Mouse (Mus musculus): ENCODE data around the gene Ifnar1. TPM values are rescaled to one million over a fixed set of nuclear protein-coding genes. Genes with fewer than 3 reads are reported as not detected.
A peak's percentile ranks its signal among the peaks of the same experiment; 100 is the strongest.

The Ifnar1 gene
- polyA plus RNA-seq, 1 experiment from 2014 or later, result 32.7 TPM

DNA sequence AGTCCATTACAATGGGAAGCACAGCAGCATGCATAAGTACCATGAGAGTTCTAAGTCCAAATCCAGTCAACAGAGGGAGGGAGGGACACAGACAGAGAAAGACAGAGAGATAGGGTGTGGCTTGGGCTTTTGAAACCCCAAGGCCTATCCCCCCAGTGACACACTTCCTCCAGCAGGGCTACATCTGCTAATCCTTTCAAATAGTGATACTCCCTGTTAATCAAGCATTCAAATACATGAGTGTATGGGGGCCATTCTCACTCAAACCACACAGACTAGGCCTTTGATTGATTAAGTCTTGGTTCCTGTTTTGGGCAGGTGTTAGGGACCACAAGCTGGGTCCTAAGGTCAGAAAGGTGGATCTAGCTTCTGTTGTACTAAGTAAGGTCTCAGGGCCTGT lies 4.5 kb upstream of the Ifnar1 start:
- no peak for ATAC-seq (replicated peaks; ENCODE audit: insufficient number of reproducible peaks, insufficient read depth, low FRiP score, low read depth)
- H3K4me3 ChIP-seq, result no peak overlapping the region
- no peak overlapping the region for H3K27ac ChIP-seq
- peaks cover 3% of the 10 kb centered on the region; the same call in 1 of the 2 replicates for H3K4me1 ChIP-seq (replicated peaks)
- H3K9me3 ChIP-seq (replicated peaks), result no peaks in the 10 kb centered on the region
- H3K27me3 ChIP-seq, result no peaks in the 10 kb centered on the region
- H3K4me2 ChIP-seq, result no peak overlapping the region
- no peaks in the 10 kb centered on the region for H3K36me3 ChIP-seq
- H3K9ac ChIP-seq, result no peak overlapping the region

DNA sequence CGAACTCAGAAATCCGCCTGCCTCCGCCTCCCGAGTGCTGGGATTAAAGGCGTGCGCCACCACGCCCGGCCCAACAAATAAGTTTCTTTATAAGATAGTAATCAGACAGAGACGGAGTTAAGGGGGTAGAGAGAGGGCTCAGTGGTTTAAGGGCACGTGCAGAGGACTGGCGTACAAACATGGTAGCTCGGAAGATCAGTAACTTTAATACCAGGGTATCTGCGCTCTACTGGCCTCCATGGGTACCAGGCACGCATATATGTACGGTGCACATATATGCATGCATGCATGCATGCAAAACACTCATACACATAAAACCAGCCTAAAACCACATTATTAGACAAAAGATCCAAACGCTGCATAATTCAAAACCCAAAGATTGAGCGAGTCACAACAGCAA lies 651 bp upstream of the Ifnar1 start:
- peak overlapping the region; percentile 94 for H3K9ac ChIP-seq
- peaks cover 20% of the 10 kb centered on the region for H3K4me1 ChIP-seq (replicated peaks)
- H3K36me3 ChIP-seq, result peaks cover 5% of the 10 kb centered on the region; the same call in 1 of the 2 replicates
- 47% methylated on average over 17 of the region's 17 CpGs for WGBS
- H3K27ac ChIP-seq, result peak overlapping the region; percentile 97
- peak overlapping the region; percentile 93 for H3K4me3 ChIP-seq
- H3K27me3 ChIP-seq, result no peaks in the 10 kb centered on the region
- no peaks in the 10 kb centered on the region; the same call in 1 of the 2 replicates for H3K9me3 ChIP-seq (replicated peaks)
- H3K4me2 ChIP-seq, result peak overlapping the region; percentile 67
- no peak for ATAC-seq (replicated peaks; ENCODE audit: insufficient number of reproducible peaks, insufficient read depth, low FRiP score, low read depth)

DNA sequence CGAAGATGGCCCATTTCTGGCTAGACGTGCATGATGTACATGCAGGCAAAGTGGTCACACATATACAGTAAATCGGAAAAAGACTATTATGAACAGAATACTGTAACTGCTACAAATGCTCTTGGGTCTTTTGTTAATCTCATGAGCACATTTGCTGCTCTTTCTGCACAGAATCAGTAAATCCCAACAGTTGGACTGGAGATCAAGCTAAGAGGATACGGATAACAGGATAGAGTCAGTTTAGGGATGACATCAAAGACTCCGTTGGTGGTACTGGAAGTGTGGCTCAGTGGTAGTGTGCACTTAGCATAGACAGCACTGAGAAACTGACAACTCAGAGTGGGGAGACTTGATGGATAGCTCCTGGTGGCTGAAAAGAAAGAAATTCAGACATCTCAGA lies 803 bp downstream of the Ifnar1 start:
- ATAC-seq (replicated peaks; ENCODE audit: insufficient number of reproducible peaks, insufficient read depth, low FRiP score, low read depth), result no peak
- Histone ChIP-seq H3K4me1 (replicated peaks) (peaks cover 20% of the 10 kb centered on the region), H3K27ac (peak overlapping the region; percentile 97), H3K9me3 (replicated peaks) (no peaks in the 10 kb centered on the region; the same call in 1 of the 2 replicates), H3K27me3 (no peaks in the 10 kb centered on the region), H3K36me3 (peaks cover 20% of the 10 kb centered on the region), H3K9ac (peak overlapping the region; percentile 94), H3K4me3 (peak overlapping the region; percentile 93), H3K4me2 (peak overlapping the region; percentile 67)
- WGBS, result 27% methylated on average over 5 of the region's 5 CpGs

DNA sequence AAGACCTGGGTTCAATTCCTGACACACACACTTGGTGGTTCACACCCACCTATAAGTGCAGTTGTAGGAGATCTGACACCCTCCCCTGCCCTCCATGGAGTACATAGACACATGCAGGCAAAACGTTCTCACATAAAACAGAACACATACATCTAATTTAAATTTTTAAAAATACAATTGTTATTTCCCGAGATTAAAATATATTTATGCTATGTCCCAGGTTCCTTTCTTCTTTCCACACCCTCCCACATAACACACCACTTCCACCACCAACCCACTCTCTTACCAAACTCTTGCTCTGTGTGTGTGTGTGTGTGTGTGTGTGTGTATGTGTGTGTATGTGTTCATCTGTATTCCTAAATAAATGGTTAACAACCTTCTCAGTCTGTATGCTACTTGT lies 3.0 kb downstream of the Ifnar1 start:
- no peaks in the 10 kb centered on the region; the same call in 1 of the 2 replicates for H3K9me3 ChIP-seq (replicated peaks)
- WGBS, result 84% methylated on average over 2 of the region's 2 CpGs
- no peak for ATAC-seq (replicated peaks; ENCODE audit: insufficient number of reproducible peaks, insufficient read depth, low FRiP score, low read depth)
- H3K4me1 ChIP-seq (replicated peaks), result peaks cover 20% of the 10 kb centered on the region
- H3K9ac ChIP-seq, result no peak overlapping the region
- no peak overlapping the region for H3K27ac ChIP-seq
- H3K4me3 ChIP-seq, result no peak overlapping the region
- H3K27me3 ChIP-seq, result no peaks in the 10 kb centered on the region
- no peak overlapping the region for H3K4me2 ChIP-seq
- peaks cover 31% of the 10 kb centered on the region for H3K36me3 ChIP-seq

DNA sequence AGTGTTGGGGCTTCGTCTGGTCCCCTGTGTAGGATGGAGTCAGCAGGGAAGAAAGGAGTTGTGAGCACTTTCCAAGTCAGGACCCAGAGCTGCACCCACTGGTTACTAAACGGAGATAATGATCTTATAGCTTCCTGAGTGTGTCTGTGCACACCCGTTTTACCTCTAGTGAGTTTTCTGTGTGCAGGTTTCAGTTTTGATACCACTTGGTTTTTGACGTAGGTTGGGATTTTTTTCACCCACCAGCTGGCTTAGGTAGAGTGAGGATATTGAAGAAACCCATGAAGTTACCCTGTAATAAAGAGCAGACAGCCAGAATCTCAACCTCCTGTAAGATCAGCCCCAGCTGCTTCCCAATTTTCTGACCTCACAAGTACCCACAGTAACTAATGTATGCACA lies 5.9 kb downstream of the Ifnar1 start:
- H3K4me3 ChIP-seq, result no peak overlapping the region
- WGBS, result 75% methylated on average over 4 of the region's 4 CpGs
- no peak overlapping the region for H3K27ac ChIP-seq
- ATAC-seq (replicated peaks; ENCODE audit: insufficient number of reproducible peaks, insufficient read depth, low FRiP score, low read depth), result no peak
- no peaks in the 10 kb centered on the region; the same call in 1 of the 2 replicates for H3K9me3 ChIP-seq (replicated peaks)
- peaks cover 58% of the 10 kb centered on the region for H3K36me3 ChIP-seq
- H3K4me2 ChIP-seq, result no peak overlapping the region
- no peak overlapping the region for H3K9ac ChIP-seq
- peaks cover 14% of the 10 kb centered on the region for H3K4me1 ChIP-seq (replicated peaks)
- no peaks in the 10 kb centered on the region for H3K27me3 ChIP-seq

DNA sequence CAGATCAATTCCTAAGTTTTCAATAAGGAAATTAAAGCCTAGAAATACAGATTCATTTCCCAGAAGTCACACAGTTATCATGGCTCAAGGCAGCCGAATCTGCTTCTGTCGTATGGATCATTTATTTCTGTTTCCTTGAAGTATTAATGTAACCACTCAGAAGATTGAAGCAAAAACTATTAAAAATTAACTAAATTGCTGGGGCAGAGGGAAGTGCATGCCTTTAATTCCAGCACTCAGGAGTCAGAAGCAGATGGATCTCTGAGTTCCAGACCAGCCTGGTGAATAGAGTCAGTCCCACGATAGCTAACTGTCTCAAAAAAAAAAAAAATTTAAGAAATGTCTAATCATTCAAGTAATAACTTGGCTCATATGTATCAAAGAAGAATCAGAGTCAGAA lies 6.4 kb downstream of the Ifnar1 start:
- Histone ChIP-seq H3K4me2 (no peak overlapping the region), H3K27ac (no peak overlapping the region), H3K9me3 (replicated peaks) (no peaks in the 10 kb centered on the region), H3K4me3 (no peak overlapping the region), H3K9ac (no peak overlapping the region), H3K4me1 (replicated peaks) (peaks cover 9% of the 10 kb centered on the region), H3K36me3 (peaks cover 61% of the 10 kb centered on the region), H3K27me3 (no peaks in the 10 kb centered on the region)
- no peak for ATAC-seq (replicated peaks; ENCODE audit: insufficient number of reproducible peaks, insufficient read depth, low FRiP score, low read depth)
- WGBS, result 89% methylated on average over 3 of the region's 3 CpGs

DNA sequence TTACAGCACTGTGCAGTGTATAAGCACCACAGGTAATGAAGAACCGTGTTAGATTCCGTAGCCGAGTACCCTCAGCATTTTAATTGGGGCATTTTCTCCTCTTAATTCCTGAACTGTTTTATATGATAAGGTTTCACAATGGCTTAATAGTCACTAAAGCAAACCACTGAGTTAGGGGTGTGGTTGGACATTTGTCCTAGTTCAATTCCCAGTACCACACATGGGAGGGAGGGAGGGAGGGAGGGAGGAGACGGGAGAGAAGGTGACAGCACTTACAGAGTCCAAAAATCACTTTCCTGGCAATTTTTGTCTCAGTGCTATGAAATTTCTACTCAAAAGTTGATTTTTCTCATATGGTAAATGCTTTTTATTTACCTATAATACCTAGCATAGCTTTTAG lies 10.5 kb downstream of the Ifnar1 start:
- Histone ChIP-seq H3K9me3 (replicated peaks) (no peaks in the 10 kb centered on the region), H3K4me3 (no peak overlapping the region), H3K4me1 (replicated peaks) (no peaks in the 10 kb centered on the region), H3K36me3 (peaks cover 84% of the 10 kb centered on the region), H3K27me3 (no peaks in the 10 kb centered on the region), H3K4me2 (no peak overlapping the region), H3K9ac (no peak overlapping the region), H3K27ac (no peak overlapping the region)
- 91% methylated on average over 4 of the region's 4 CpGs for WGBS
- ATAC-seq (replicated peaks; ENCODE audit: insufficient number of reproducible peaks, insufficient read depth, low FRiP score, low read depth), result no peak

DNA sequence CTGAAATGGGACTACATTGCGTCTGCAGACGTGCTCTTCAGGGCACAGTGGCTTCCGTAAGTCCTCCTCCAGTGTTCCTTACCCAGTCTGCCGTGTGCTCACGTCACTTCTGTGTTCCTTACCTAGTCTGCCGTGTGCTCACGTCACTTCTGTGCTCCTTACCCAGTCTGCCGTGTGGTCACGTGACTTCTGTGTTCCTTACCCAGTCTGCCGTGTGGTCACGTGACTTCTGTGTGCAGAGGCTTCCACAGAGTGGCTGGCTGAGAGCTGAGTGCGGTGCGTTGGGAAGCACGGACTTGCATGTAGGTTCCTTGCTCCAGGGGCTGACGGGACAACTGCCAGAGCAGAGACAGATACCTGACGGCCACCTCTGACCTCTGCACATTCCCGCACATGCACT lies 11.2 kb downstream of the Ifnar1 start:
- H3K9me3 ChIP-seq (replicated peaks), result no peaks in the 10 kb centered on the region
- H3K4me3 ChIP-seq, result no peak overlapping the region
- no peak overlapping the region for H3K4me2 ChIP-seq
- no peaks in the 10 kb centered on the region for H3K27me3 ChIP-seq
- 92% methylated on average over 17 of the region's 17 CpGs for WGBS
- peaks cover 87% of the 10 kb centered on the region for H3K36me3 ChIP-seq
- H3K4me1 ChIP-seq (replicated peaks), result no peaks in the 10 kb centered on the region
- H3K9ac ChIP-seq, result no peak overlapping the region
- H3K27ac ChIP-seq, result no peak overlapping the region
- no peak for ATAC-seq (replicated peaks; ENCODE audit: insufficient number of reproducible peaks, insufficient read depth, low FRiP score, low read depth)

DNA sequence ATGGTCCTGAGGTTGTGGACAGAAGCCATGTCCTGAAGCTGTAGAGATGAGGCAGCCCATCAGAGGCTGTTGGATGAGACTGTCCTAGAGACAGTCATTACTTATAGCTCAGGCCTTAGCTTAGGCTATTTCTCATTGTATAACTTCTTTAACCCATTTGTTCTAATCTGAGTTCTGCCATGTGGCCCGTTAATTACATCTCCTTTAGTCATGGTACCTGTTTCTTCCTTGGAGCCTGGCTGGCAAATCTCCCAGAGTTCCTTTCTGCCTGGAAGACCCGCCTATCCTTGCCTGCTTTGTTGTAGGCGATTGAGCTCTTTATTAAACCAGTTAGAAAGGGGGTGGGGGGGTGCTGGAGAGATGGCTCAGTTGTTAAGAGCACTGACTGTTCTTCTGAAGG lies 11.7 kb downstream of the Ifnar1 start:
- no peaks in the 10 kb centered on the region for H3K9me3 ChIP-seq (replicated peaks)
- H3K4me1 ChIP-seq (replicated peaks), result no peaks in the 10 kb centered on the region
- no peak overlapping the region for H3K9ac ChIP-seq
- no peak overlapping the region for H3K27ac ChIP-seq
- H3K4me3 ChIP-seq, result no peak overlapping the region
- ATAC-seq (replicated peaks; ENCODE audit: insufficient number of reproducible peaks, insufficient read depth, low FRiP score, low read depth), result no peak
- H3K36me3 ChIP-seq, result peaks cover 92% of the 10 kb centered on the region
- WGBS, result 94% methylated on average over 3 of the region's 3 CpGs
- H3K4me2 ChIP-seq, result no peak overlapping the region
- no peaks in the 10 kb centered on the region for H3K27me3 ChIP-seq

DNA sequence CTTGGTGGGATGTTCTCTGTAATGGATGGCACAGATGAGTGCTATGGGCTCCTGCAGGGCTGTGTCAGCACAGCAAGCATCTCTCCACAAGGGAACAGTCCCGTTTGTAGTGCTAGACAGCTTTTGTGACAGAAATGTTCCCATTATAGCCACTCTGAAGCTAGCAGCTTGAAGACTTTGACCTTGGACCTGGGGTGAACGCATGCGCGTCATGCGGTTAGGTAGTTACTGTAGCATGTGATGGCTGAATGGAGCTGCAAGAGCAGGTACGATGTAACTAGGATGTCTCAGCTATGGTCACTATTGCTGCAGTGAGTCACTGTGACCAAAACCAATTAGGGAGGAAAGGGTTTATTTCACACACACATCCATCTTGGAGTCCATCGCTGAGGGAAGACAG lies 13.0 kb downstream of the Ifnar1 start:
- H3K36me3 ChIP-seq, result peaks cover 88% of the 10 kb centered on the region
- WGBS, result 91% methylated on average over 7 of the region's 7 CpGs
- no peak overlapping the region for H3K9ac ChIP-seq
- H3K27me3 ChIP-seq, result no peaks in the 10 kb centered on the region
- H3K4me3 ChIP-seq, result no peak overlapping the region
- H3K4me2 ChIP-seq, result no peak overlapping the region
- H3K4me1 ChIP-seq (replicated peaks), result no peaks in the 10 kb centered on the region
- H3K27ac ChIP-seq, result no peak overlapping the region
- no peaks in the 10 kb centered on the region for H3K9me3 ChIP-seq (replicated peaks)
- ATAC-seq (replicated peaks; ENCODE audit: insufficient number of reproducible peaks, insufficient read depth, low FRiP score, low read depth), result no peak

DNA sequence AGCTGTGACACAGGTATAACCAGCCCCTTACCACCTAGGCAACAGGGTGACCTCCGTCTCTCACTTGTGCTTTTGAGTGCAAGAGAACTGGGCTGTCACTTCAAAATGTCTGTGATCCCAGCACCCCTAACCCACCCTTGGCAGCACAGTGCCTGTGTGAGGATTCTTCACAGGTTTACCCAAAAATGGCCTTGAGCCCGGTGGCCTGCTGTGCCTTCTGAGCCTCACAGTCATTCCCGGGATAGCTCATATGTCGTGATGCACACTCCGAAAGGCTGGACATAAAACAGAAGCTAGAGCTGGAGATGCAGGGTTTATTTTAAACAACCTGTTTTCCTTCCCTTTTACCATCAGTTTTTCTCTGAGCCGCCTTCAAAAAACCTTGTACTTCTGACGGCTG lies 19.7 kb downstream of the Ifnar1 start:
- Histone ChIP-seq H3K9me3 (replicated peaks) (no peaks in the 10 kb centered on the region), H3K27me3 (no peaks in the 10 kb centered on the region), H3K4me2 (no peak overlapping the region), H3K27ac (no peak overlapping the region), H3K9ac (no peak overlapping the region), H3K4me1 (replicated peaks) (peaks cover 4% of the 10 kb centered on the region; the same call in 1 of the 2 replicates), H3K36me3 (peaks cover 70% of the 10 kb centered on the region), H3K4me3 (no peak overlapping the region)
- WGBS, result 87% methylated on average over 7 of the region's 7 CpGs
- no peak for ATAC-seq (replicated peaks; ENCODE audit: insufficient number of reproducible peaks, insufficient read depth, low FRiP score, low read depth)

DNA sequence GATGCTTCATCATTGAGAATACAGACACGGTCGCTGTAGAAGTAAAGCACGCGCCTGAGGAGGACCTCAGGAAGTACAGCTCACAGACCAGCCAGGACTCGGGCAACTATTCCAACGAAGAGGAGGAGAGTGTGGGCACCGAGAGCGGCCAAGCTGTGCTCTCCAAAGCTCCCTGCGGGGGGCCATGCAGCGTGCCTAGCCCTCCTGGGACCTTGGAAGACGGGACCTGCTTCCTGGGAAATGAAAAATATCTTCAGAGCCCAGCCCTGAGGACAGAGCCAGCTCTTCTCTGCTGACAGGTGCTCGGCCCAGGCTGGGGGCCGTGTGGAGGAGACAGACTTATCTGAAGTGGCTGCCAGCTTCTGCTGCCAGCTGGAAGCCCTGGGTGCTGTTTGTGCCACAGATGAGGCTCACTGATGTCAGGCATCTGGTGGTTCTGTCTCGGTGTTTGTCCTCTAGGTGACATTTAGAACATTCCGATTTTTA lies 20.1 kb downstream of the Ifnar1 start:
- H3K27me3 ChIP-seq, result no peaks in the 10 kb centered on the region
- no peaks in the 10 kb centered on the region for H3K9me3 ChIP-seq (replicated peaks)
- H3K4me2 ChIP-seq, result no peak overlapping the region
- 77% methylated on average over 15 of the region's 15 CpGs for whole genome bisulfite sequencing
- no peak overlapping the region; the same call in 1 of the 2 replicates for H3K27ac ChIP-seq
- peaks cover 66% of the 10 kb centered on the region for H3K36me3 ChIP-seq
- peaks cover 4% of the 10 kb centered on the region; the same call in 1 of the 2 replicates for H3K4me1 ChIP-seq (replicated peaks)
- H3K9ac ChIP-seq, result no peak overlapping the region
- ATAC-seq (replicated peaks; ENCODE audit: insufficient number of reproducible peaks, insufficient read depth, low FRiP score, low read depth), result no peak; the same call in 1 of the 2 replicates
- no peak overlapping the region for H3K4me3 ChIP-seq
